Mouse (Mus musculus): Measurements from ENCODE around the gene Fbxw8. TPM values are rescaled to one million over a fixed set of nuclear protein-coding genes. Genes with fewer than 3 reads are reported as not detected.

The Fbxw8 gene
- polyA plus RNA-seq, 1 experiment from 2014 or later, result 25.3 TPM

DNA sequence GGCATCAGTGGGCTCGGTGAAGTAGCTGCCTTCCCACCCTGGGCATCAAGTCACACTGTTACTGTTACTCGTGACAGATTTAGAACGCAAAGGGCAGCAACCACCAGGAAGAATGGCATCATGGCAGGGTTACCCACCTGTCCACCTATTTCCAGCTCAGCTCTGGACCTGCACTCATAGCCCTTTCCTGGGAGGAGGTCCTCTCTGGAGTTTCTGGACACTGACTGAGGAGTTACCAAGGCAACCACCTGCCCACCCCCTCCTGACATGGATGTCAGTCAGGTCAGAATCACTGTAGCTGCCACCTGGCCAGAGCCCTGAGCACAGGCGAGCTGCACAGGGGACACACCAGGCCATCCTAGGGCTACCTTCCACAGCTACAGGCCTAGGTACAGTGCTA, 28.6 kb downstream of the Fbxw8 start:
- Histone ChIP-seq H3K4me2 (ENCODE audit: low read length) (no peak overlapping the region), H3K27me3 (replicated peaks; ENCODE audit: control insufficient read depth, insufficient read depth, low read length) (no peaks in the 10 kb centered on the region), H3K9me3 (ENCODE audit: control insufficient read depth, low read length) (no peaks in the 10 kb centered on the region), H3K27ac (ENCODE audit: low read depth) (no peak overlapping the region), H3K4me1 (replicated peaks; ENCODE audit: control insufficient read depth, insufficient read depth, low read length) (no peaks in the 10 kb centered on the region), H3K9ac (ENCODE audit: low read length) (no peak overlapping the region), H3K36me3 (ENCODE audit: control insufficient read depth, insufficient read depth, low read length) (peaks cover 33% of the 10 kb centered on the region), H3K4me3 (ENCODE audit: low read depth, low read length) (no peak overlapping the region)
- no peak for DNase-seq (ENCODE audit: low spot score)
- WGBS, result 82% methylated on average over 4 of the region's 4 CpGs
- no peak for ATAC-seq (replicated peaks; ENCODE audit: low FRiP score, low TSS enrichment, low read depth)

GRCm38 (mm10) chr5:118123096-118123495, 32.2 kb downstream of the Fbxw8 start:
- Histone ChIP-seq H3K27me3 (replicated peaks; ENCODE audit: control insufficient read depth, insufficient read depth, low read length) (no peaks in the 10 kb centered on the region), H3K4me3 (ENCODE audit: low read depth, low read length) (no peak overlapping the region), H3K4me2 (ENCODE audit: low read length) (no peak overlapping the region), H3K36me3 (ENCODE audit: control insufficient read depth, insufficient read depth, low read length) (peaks cover 27% of the 10 kb centered on the region), H3K9me3 (ENCODE audit: control insufficient read depth, low read length) (no peaks in the 10 kb centered on the region), H3K27ac (ENCODE audit: low read depth) (no peak overlapping the region), H3K4me1 (replicated peaks; ENCODE audit: control insufficient read depth, insufficient read depth, low read length) (peaks cover 14% of the 10 kb centered on the region), H3K9ac (ENCODE audit: low read length) (no peak overlapping the region)
- 48% methylated on average over 10 of the region's 10 CpGs for WGBS
- ATAC-seq (replicated peaks; ENCODE audit: low FRiP score, low TSS enrichment, low read depth) (no peak), DNase-seq (ENCODE audit: low spot score) (no peak)

- Histone ChIP-seq H3K36me3 (ENCODE audit: control insufficient read depth, insufficient read depth, low read length) (peaks cover 15% of the 10 kb centered on the region), H3K27ac (ENCODE audit: low read depth) (no peak overlapping the region), H3K4me2 (ENCODE audit: low read length) (no peak overlapping the region), H3K4me1 (replicated peaks; ENCODE audit: control insufficient read depth, insufficient read depth, low read length) (peaks cover 14% of the 10 kb centered on the region), H3K27me3 (replicated peaks; ENCODE audit: control insufficient read depth, insufficient read depth, low read length) (no peaks in the 10 kb centered on the region), H3K9ac (ENCODE audit: low read length) (no peak overlapping the region), H3K9me3 (ENCODE audit: control insufficient read depth, low read length) (no peaks in the 10 kb centered on the region), H3K4me3 (ENCODE audit: low read depth, low read length) (no peak overlapping the region)
- DNase-seq (ENCODE audit: low spot score) (no peak), ATAC-seq (replicated peaks; ENCODE audit: low FRiP score, low TSS enrichment, low read depth) (no peak)
- WGBS, result 68% methylated on average over 4 of the region's 4 CpGs
These were observed 33.3 kb downstream of the Fbxw8 start for GRCm38 (mm10) chr5:118121928-118122327.

- no peak for DNase-seq (ENCODE audit: low spot score)
- H3K9ac ChIP-seq (ENCODE audit: low read length), result no peak overlapping the region
- no peak overlapping the region for H3K4me2 ChIP-seq (ENCODE audit: low read length)
- no peak overlapping the region for H3K4me3 ChIP-seq (ENCODE audit: low read depth, low read length)
- ATAC-seq (replicated peaks; ENCODE audit: low FRiP score, low TSS enrichment, low read depth), result peak; percentile 25; the same call in 1 of the 2 replicates
- H3K4me1 ChIP-seq (replicated peaks; ENCODE audit: control insufficient read depth, insufficient read depth, low read length), result peaks cover 14% of the 10 kb centered on the region
- no peak overlapping the region for H3K27ac ChIP-seq (ENCODE audit: low read depth)
- WGBS, result 45% methylated on average over 2 of the region's 2 CpGs
- no peaks in the 10 kb centered on the region for H3K27me3 ChIP-seq (replicated peaks; ENCODE audit: control insufficient read depth, insufficient read depth, low read length)
- H3K36me3 ChIP-seq (ENCODE audit: control insufficient read depth, insufficient read depth, low read length), result peaks cover 11% of the 10 kb centered on the region
- no peaks in the 10 kb centered on the region for H3K9me3 ChIP-seq (ENCODE audit: control insufficient read depth, low read length)
These were observed 34.6 kb downstream of the Fbxw8 start for GRCm38 (mm10) chr5:118120670-118121069.

GRCm38 (mm10) chr5:118118922-118119321, 36.3 kb downstream of the Fbxw8 start:
- ATAC-seq (replicated peaks; ENCODE audit: low FRiP score, low TSS enrichment, low read depth) (no peak), DNase-seq (ENCODE audit: low spot score) (no peak)
- 85% methylated on average over 5 of the region's 5 CpGs for WGBS
- Histone ChIP-seq H3K27ac (ENCODE audit: low read depth) (no peak overlapping the region), H3K4me3 (ENCODE audit: low read depth, low read length) (no peak overlapping the region), H3K4me1 (replicated peaks; ENCODE audit: control insufficient read depth, insufficient read depth, low read length) (peaks cover 14% of the 10 kb centered on the region), H3K27me3 (replicated peaks; ENCODE audit: control insufficient read depth, insufficient read depth, low read length) (no peaks in the 10 kb centered on the region), H3K36me3 (ENCODE audit: control insufficient read depth, insufficient read depth, low read length) (peaks cover 8% of the 10 kb centered on the region; the same call in 1 of the 2 replicates), H3K9ac (ENCODE audit: low read length) (no peak overlapping the region), H3K9me3 (ENCODE audit: control insufficient read depth, low read length) (no peaks in the 10 kb centered on the region), H3K4me2 (ENCODE audit: low read length) (no peak overlapping the region)

DNA sequence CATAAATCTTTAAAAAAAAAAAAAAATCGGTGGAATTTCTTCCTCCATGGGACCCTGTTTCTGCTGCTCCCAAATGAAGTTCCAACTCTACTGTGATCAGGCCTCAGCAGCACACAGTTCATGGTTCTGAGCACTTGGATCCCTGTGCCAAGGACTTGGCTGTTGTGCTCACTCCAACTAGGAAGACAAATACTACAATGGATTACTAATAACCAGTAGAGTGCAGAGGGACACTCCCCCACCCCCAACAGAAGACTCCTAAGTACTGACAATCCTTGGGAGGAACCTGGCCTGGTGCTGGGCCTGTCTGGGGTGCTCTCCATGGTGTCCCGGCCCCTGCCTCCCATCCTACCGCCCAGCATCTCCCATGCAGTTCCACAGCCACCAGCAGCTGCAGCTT, 36.9 kb downstream of the Fbxw8 start:
- H3K36me3 ChIP-seq (ENCODE audit: control insufficient read depth, insufficient read depth, low read length), result peaks cover 10% of the 10 kb centered on the region; the same call in 1 of the 2 replicates
- WGBS, result 75% methylated on average over 3 of the region's 3 CpGs
- no peak for DNase-seq (ENCODE audit: low spot score)

DNA sequence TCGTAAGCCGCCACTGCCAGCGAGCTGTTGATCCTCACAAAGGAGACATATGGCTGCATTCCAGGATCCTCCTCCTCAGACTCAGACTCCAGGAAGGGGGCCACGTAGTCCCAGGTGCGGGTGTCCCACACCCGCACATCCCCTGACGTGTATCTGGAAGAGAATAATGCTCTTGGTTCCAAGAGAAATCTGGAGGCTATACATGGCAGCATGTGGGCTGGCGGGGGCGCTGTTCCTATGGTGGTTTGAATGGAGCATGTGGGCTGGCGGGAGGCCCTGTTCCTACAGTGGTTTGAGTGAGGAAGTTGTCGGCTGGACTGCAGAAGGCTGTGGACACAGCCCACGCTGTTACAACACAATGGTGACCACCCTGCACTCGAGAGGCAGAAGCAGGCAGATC, 41.6 kb downstream of the Fbxw8 start:
- no peak for DNase-seq (ENCODE audit: low spot score)
- no peak overlapping the region for H3K4me3 ChIP-seq (ENCODE audit: low read depth, low read length)
- 71% methylated on average over 13 of the region's 13 CpGs for WGBS

More for the DNA sequence above, 36.9 kb downstream of the Fbxw8 start:
- no peak overlapping the region for H3K4me3 ChIP-seq (ENCODE audit: low read depth, low read length)
- H3K4me1 ChIP-seq (replicated peaks; ENCODE audit: control insufficient read depth, insufficient read depth, low read length), result peaks cover 14% of the 10 kb centered on the region
- no peak for ATAC-seq (replicated peaks; ENCODE audit: low FRiP score, low TSS enrichment, low read depth)
- H3K4me2 ChIP-seq (ENCODE audit: low read length), result no peak overlapping the region
- no peak overlapping the region for H3K9ac ChIP-seq (ENCODE audit: low read length)
- H3K9me3 ChIP-seq (ENCODE audit: control insufficient read depth, low read length), result no peaks in the 10 kb centered on the region
- H3K27me3 ChIP-seq (replicated peaks; ENCODE audit: control insufficient read depth, insufficient read depth, low read length), result no peaks in the 10 kb centered on the region
- no peak overlapping the region for H3K27ac ChIP-seq (ENCODE audit: low read depth)

DNA sequence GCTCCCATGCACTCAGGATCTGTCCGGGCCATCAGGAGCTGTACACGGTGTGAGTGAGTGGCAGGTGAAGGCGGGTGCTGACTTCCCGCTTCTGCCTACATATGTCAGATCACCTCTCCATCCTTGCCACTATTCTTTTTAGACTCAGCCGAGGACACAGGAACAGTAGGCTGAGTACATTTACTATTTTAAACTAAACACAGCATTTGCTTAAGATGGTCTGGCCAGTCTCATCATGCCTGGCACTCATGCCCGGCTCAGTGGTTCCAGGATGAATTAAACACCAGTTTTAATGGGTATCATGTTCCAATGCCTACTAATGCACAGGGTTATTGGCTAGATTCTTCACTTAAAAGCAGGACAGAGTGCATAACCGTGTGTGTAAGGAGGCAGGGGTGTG, 42.2 kb downstream of the Fbxw8 start:
- 84% methylated on average over 7 of the region's 7 CpGs for WGBS
- no peak overlapping the region for H3K27ac ChIP-seq (ENCODE audit: low read depth)
- peaks cover 47% of the 10 kb centered on the region for H3K36me3 ChIP-seq (ENCODE audit: control insufficient read depth, insufficient read depth, low read length)
- no peak for DNase-seq (ENCODE audit: low spot score)
- no peak overlapping the region for H3K9ac ChIP-seq (ENCODE audit: low read length)
- no peak overlapping the region for H3K4me2 ChIP-seq (ENCODE audit: low read length)
- H3K4me3 ChIP-seq (ENCODE audit: low read depth, low read length), result no peak overlapping the region
- ATAC-seq (replicated peaks; ENCODE audit: low FRiP score, low TSS enrichment, low read depth), result no peak
- H3K4me1 ChIP-seq (replicated peaks; ENCODE audit: control insufficient read depth, insufficient read depth, low read length), result no peaks in the 10 kb centered on the region
- no peaks in the 10 kb centered on the region for H3K9me3 ChIP-seq (ENCODE audit: control insufficient read depth, low read length)
- H3K27me3 ChIP-seq (replicated peaks; ENCODE audit: control insufficient read depth, insufficient read depth, low read length), result no peaks in the 10 kb centered on the region

More for the DNA sequence above, 41.6 kb downstream of the Fbxw8 start:
- ATAC-seq (replicated peaks; ENCODE audit: low FRiP score, low TSS enrichment, low read depth), result no peak
- H3K4me1 ChIP-seq (replicated peaks; ENCODE audit: control insufficient read depth, insufficient read depth, low read length), result no peaks in the 10 kb centered on the region
- H3K36me3 ChIP-seq (ENCODE audit: control insufficient read depth, insufficient read depth, low read length), result peaks cover 42% of the 10 kb centered on the region
- no peaks in the 10 kb centered on the region for H3K9me3 ChIP-seq (ENCODE audit: control insufficient read depth, low read length)
- H3K4me2 ChIP-seq (ENCODE audit: low read length), result no peak overlapping the region
- no peaks in the 10 kb centered on the region for H3K27me3 ChIP-seq (replicated peaks; ENCODE audit: control insufficient read depth, insufficient read depth, low read length)
- no peak overlapping the region for H3K27ac ChIP-seq (ENCODE audit: low read depth)
- H3K9ac ChIP-seq (ENCODE audit: low read length), result no peak overlapping the region

- Histone ChIP-seq H3K27ac (ENCODE audit: low read depth) (no peak overlapping the region), H3K9me3 (ENCODE audit: control insufficient read depth, low read length) (no peaks in the 10 kb centered on the region), H3K4me3 (ENCODE audit: low read depth, low read length) (no peak overlapping the region), H3K4me1 (replicated peaks; ENCODE audit: control insufficient read depth, insufficient read depth, low read length) (no peaks in the 10 kb centered on the region), H3K27me3 (replicated peaks; ENCODE audit: control insufficient read depth, insufficient read depth, low read length) (no peaks in the 10 kb centered on the region), H3K36me3 (ENCODE audit: control insufficient read depth, insufficient read depth, low read length) (peaks cover 70% of the 10 kb centered on the region), H3K9ac (ENCODE audit: low read length) (no peak overlapping the region), H3K4me2 (ENCODE audit: low read length) (no peak overlapping the region)
- no peak for DNase-seq (ENCODE audit: low spot score)
- 86% methylated on average over 7 of the region's 7 CpGs for whole genome bisulfite sequencing
- no peak for ATAC-seq (replicated peaks; ENCODE audit: low FRiP score, low TSS enrichment, low read depth)
These were observed 46.3 kb downstream of the Fbxw8 start for GRCm38 (mm10) chr5:118108794-118109440.

All from intestine, embryonic 14.5 days (tissue).